Mouse (Mus musculus) megakaryocyte progenitor cell, adult 5-6 weeks (primary cell): ENCODE measurements around the gene Cfb. TPM values are rescaled to one million over a fixed set of nuclear protein-coding genes. Genes with fewer than 3 reads are reported as not detected.
"Not testable (repeated sequence)": the region's sequence is repeated elsewhere in the genome, so short reads cannot be mapped to it uniquely, and the experiment has no call there.

Experiments
- ATAC-seq: replicated peaks from 2 replicates; pipeline ENCODE4 v1.8.0; 2016; ENCODE audit warnings: mild to moderate bottlenecking, moderate TSS enrichment, inconsistent platforms; ENCODE audit not compliant: poor library complexity
- total RNA-seq, 2 experiments: library from RNA; stranded (forward) in 1 of 2; stranded (reverse) in 1 of 2; fragments of 157-497, 149-512 nt in 1 of 2; fragments of 200-1000 nt in 1 of 2; gene quantifications; 2 replicates each; pipeline versions ENCODE4 v1.2.3 to v1.2.4; 2015 to 2017

Cfb gene
- total RNA-seq, 2 experiments from 2014 or later = not detected

- no peak; the same call in 1 of the 2 replicates for ATAC-seq
These were observed 24.6 kb downstream of the Cfb start for GRCm38 (mm10) chr17:34837464-34838324.

- ATAC-seq = peak; percentile 98
These were observed 25.5 kb downstream of the Cfb start, which contains the start of the genes Stk19 and Dxo for GRCm38 (mm10) chr17:34836856-34837221. Stk19 (minus strand) TSS chr17:34836945. Dxo (plus strand) TSS chr17:34837019.

GRCm38 (mm10) chr17:34836155-34836855 lies 26.0 kb downstream of the Cfb start:
- peak; percentile 57 for ATAC-seq

- not testable (repeated sequence) for ATAC-seq
These were observed 31.5 kb downstream of the Cfb start for GRCm38 (mm10) chr17:34830776-34831175.

- ATAC-seq = no peak
These were observed 47.4 kb downstream of the Cfb start for GRCm38 (mm10) chr17:34814818-34815370.

- ATAC-seq = peak; percentile 44; the same call in 1 of the 2 replicates
These were observed 48.6 kb downstream of the Cfb start for GRCm38 (mm10) chr17:34813747-34814146.

- ATAC-seq = no peak
These were observed 51.0 kb downstream of the Cfb start for GRCm38 (mm10) chr17:34811275-34811674.

GRCm38 (mm10) chr17:34810811-34811210 lies 51.5 kb downstream of the Cfb start:
- ATAC-seq = not testable (repeated sequence)

- ATAC-seq = not testable (repeated sequence)
These were observed 51.9 kb downstream of the Cfb start for GRCm38 (mm10) chr17:34810411-34810810.

- ATAC-seq = no peak
These were observed 53.6 kb downstream of the Cfb start for GRCm38 (mm10) chr17:34808599-34809205.

- ATAC-seq = no peak
These were observed 55.1 kb downstream of the Cfb start for GRCm38 (mm10) chr17:34807176-34807575.

Other genes starting within 250 kb of the Cfb start
Only the 30 nearest of the 36 such genes appear.
- gene Fkbpl, start 217.8 kb downstream of the Cfb start, total RNA-seq (2015) = 3.8 and 4.1 TPM in 2 replicates
- 17.7 and 40.0 TPM in 2 replicates for gene Fkbpl, start 217.8 kb downstream of the Cfb start, total RNA-seq (2017)
- gene Atf6b, start 215.4 kb downstream of the Cfb start, total RNA-seq (2015) = 25.5 and 27.8 TPM in 2 replicates
- 24.3 and 30.2 TPM in 2 replicates for gene Atf6b, start 215.4 kb downstream of the Cfb start, total RNA-seq (2017)
- gene Tnxb, start 192.0 kb downstream of the Cfb start, total RNA-seq (2015) = not detected in 2 replicates
- gene Tnxb, start 192.0 kb downstream of the Cfb start, total RNA-seq (2017) = not detected in 2 replicates
- gene C4b, start 118.6 kb downstream of the Cfb start, total RNA-seq (2015) = 0.12 and 0.27 TPM in 2 replicates
- 0.03 and 0.12 TPM in 2 replicates for gene C4b, start 118.6 kb downstream of the Cfb start, total RNA-seq (2017)
- not detected in 2 replicates for gene Cyp21a1, start 58.0 kb downstream of the Cfb start, total RNA-seq (2015)
- not detected in 2 replicates for gene Cyp21a1, start 58.0 kb downstream of the Cfb start, total RNA-seq (2017)
- 19.6 and 27.3 TPM in 2 replicates for gene Stk19, start 25.6 kb downstream of the Cfb start, total RNA-seq (2015)
- 17.0 and 31.8 TPM in 2 replicates for gene Stk19, start 25.6 kb downstream of the Cfb start, total RNA-seq (2017)
- 20.2 and 33.2 TPM in 2 replicates for gene Dxo, start 25.5 kb downstream of the Cfb start, total RNA-seq (2015)
- 18.8 and 28.9 TPM in 2 replicates for gene Dxo, start 25.5 kb downstream of the Cfb start, total RNA-seq (2017)
- 10.2 and 12.8 TPM in 2 replicates for gene Skiv2l, start 12.3 kb downstream of the Cfb start, total RNA-seq (2015)
- 31.2 and 35.7 TPM in 2 replicates for gene Skiv2l, start 12.3 kb downstream of the Cfb start, total RNA-seq (2017)
- gene Nelfe, start 12.1 kb downstream of the Cfb start, total RNA-seq (2015) = 65.8 and 70.7 TPM in 2 replicates
- gene Nelfe, start 12.1 kb downstream of the Cfb start, total RNA-seq (2017) = 39.9 and 40.8 TPM in 2 replicates
- 7.7 and 9.9 TPM in 2 replicates for gene Zbtb12, start 17.0 kb upstream of the Cfb start, total RNA-seq (2015)
- 13.6 and 15.1 TPM in 2 replicates for gene Zbtb12, start 17.0 kb upstream of the Cfb start, total RNA-seq (2017)
- gene Gm20547, start 19.5 kb upstream of the Cfb start, total RNA-seq (2015) = not detected in 2 replicates
- not detected in 2 replicates for gene Gm20547, start 19.5 kb upstream of the Cfb start, total RNA-seq (2017)
- gene C2, start 35.7 kb upstream of the Cfb start, total RNA-seq (2015) = 5.1 and 7.8 TPM in 2 replicates
- gene C2, start 35.7 kb upstream of the Cfb start, total RNA-seq (2017) = 1.6 and 1.9 TPM in 2 replicates
- gene Ehmt2, start 36.0 kb upstream of the Cfb start, total RNA-seq (2015) = 72.4 and 73.5 TPM in 2 replicates
- 107 and 108 TPM in 2 replicates for gene Ehmt2, start 36.0 kb upstream of the Cfb start, total RNA-seq (2017)
- 0.81 and 1.8 TPM in 2 replicates for gene Slc44a4, start 51.9 kb upstream of the Cfb start, total RNA-seq (2015)
- 0.61 and 0.75 TPM in 2 replicates for gene Slc44a4, start 51.9 kb upstream of the Cfb start, total RNA-seq (2017)
- 21.6 and 24.5 TPM in 2 replicates for gene Neu1, start 68.7 kb upstream of the Cfb start, total RNA-seq (2015)
- 28.4 and 29.8 TPM in 2 replicates for gene Neu1, start 68.7 kb upstream of the Cfb start, total RNA-seq (2017)
- 19.3 and 27.4 TPM in 2 replicates for gene Hspa1b, start 96.7 kb upstream of the Cfb start, total RNA-seq (2015)
- 22.7 and 24.4 TPM in 2 replicates for gene Hspa1b, start 96.7 kb upstream of the Cfb start, total RNA-seq (2017)
- not detected in 2 replicates for gene Gm20481, start 107.4 kb upstream of the Cfb start, total RNA-seq (2015)
- gene Gm20481, start 107.4 kb upstream of the Cfb start, total RNA-seq (2017) = not detected in 2 replicates
- 8.4 and 14.5 TPM in 2 replicates for gene Hspa1a, start 109.6 kb upstream of the Cfb start, total RNA-seq (2015)
- 20.8 and 29.4 TPM in 2 replicates for gene Hspa1a, start 109.6 kb upstream of the Cfb start, total RNA-seq (2017)
- gene Hspa1l, start 110.2 kb upstream of the Cfb start, total RNA-seq (2015) = not detected in 2 replicates
- not detected in 2 replicates for gene Hspa1l, start 110.2 kb upstream of the Cfb start, total RNA-seq (2017)
- 187 and 253 TPM in 2 replicates for gene Lsm2, start 119.3 kb upstream of the Cfb start, total RNA-seq (2015)
- gene Lsm2, start 119.3 kb upstream of the Cfb start, total RNA-seq (2017) = 71.7 and 78.0 TPM in 2 replicates
- gene Vars, start 138.5 kb upstream of the Cfb start, total RNA-seq (2015) = 60.5 and 77.5 TPM in 2 replicates
- 239 and 292 TPM in 2 replicates for gene Vars, start 138.5 kb upstream of the Cfb start, total RNA-seq (2017)
- gene Vwa7, start 154.1 kb upstream of the Cfb start, total RNA-seq (2015) = not detected in 2 replicates
- 0.17 TPM in 1 of 2 replicates, not detected in the other for gene Vwa7, start 154.1 kb upstream of the Cfb start, total RNA-seq (2017)
- 0.93 and 1.9 TPM in 2 replicates for gene Sapcd1, start 165.5 kb upstream of the Cfb start, total RNA-seq (2015)
- gene Sapcd1, start 165.5 kb upstream of the Cfb start, total RNA-seq (2017) = 1.5 TPM in 1 of 2 replicates, not detected in the other
- gene Msh5, start 184.2 kb upstream of the Cfb start, total RNA-seq (2015) = 4.2 and 5.7 TPM in 2 replicates
- gene Msh5, start 184.2 kb upstream of the Cfb start, total RNA-seq (2017) = 2.4 and 3.5 TPM in 2 replicates
- gene Clic1, start 187.4 kb upstream of the Cfb start, total RNA-seq (2015) = 209 and 248 TPM in 2 replicates
- gene Clic1, start 187.4 kb upstream of the Cfb start, total RNA-seq (2017) = 225 and 254 TPM in 2 replicates
- 1.8 and 2.6 TPM in 2 replicates for gene Ddah2, start 196.5 kb upstream of the Cfb start, total RNA-seq (2015)
- 1.9 and 3.5 TPM in 2 replicates for gene Ddah2, start 196.5 kb upstream of the Cfb start, total RNA-seq (2017)
- gene Ly6g6c, start 202.9 kb upstream of the Cfb start, total RNA-seq (2015) = not detected in 2 replicates
- not detected in 2 replicates for gene Ly6g6c, start 202.9 kb upstream of the Cfb start, total RNA-seq (2017)
- not detected in 2 replicates for gene Mpig6b, start 203.7 kb upstream of the Cfb start, total RNA-seq (2015)
- gene Mpig6b, start 203.7 kb upstream of the Cfb start, total RNA-seq (2017) = not detected in 2 replicates
- gene Ly6g6e, start 214.4 kb upstream of the Cfb start, total RNA-seq (2015) = not detected in 2 replicates
- not detected in 2 replicates for gene Ly6g6e, start 214.4 kb upstream of the Cfb start, total RNA-seq (2017)
- not detected in 2 replicates for gene Ly6g6d, start 215.5 kb upstream of the Cfb start, total RNA-seq (2015)
- gene Ly6g6d, start 215.5 kb upstream of the Cfb start, total RNA-seq (2017) = not detected in 2 replicates